Mouse (Mus musculus) midbrain, embryonic 15.5 days (tissue): Measurements from ENCODE around the gene Tdpoz4. TPM values are rescaled to one million over a fixed set of nuclear protein-coding genes. Genes with fewer than 3 reads are reported as not detected.
"Not testable (repeated sequence)": the region's sequence is repeated elsewhere in the genome, so short reads cannot be mapped to it uniquely, and the experiment has no call there.

Experiments used
- ATAC-seq: fragments of 200-750 bp; cut with Nextera tagmentation; replicated peaks from 2 replicates; pipeline ENCODE4 v1.8.0; 2017; ENCODE audit warnings: moderate TSS enrichment
- H3K27ac ChIP-seq: fragments of 300-500 bp; sonication (generic); 2 replicates; pipeline ENCODE4 v1.5.1; 2015; ENCODE audit warnings: mild to moderate bottlenecking, inconsistent platforms
- H3K27me3 ChIP-seq: fragments of 300-500 bp; sonication (generic); replicated peaks from 2 replicates; pipeline ENCODE4 v1.6.1; 2015; ENCODE audit warnings: inconsistent platforms
- H3K36me3 ChIP-seq: fragments of 300-500 bp; sonication (generic); replicated peaks from 2 replicates; pipeline ENCODE4 v1.6.1; 2015; ENCODE audit warnings: inconsistent platforms
- H3K4me1 ChIP-seq: fragments of 300-500 bp; sonication (generic); 2 replicates; pipeline ENCODE4 v1.6.1; 2015; ENCODE audit warnings: inconsistent platforms
- H3K4me2 ChIP-seq: fragments of 300-500 bp; sonication (generic); 2 replicates; pipeline ENCODE4 v1.6.1; 2015; ENCODE audit warnings: inconsistent platforms, mild to moderate bottlenecking, moderate library complexity
- H3K4me3 ChIP-seq: fragments of 300-500 bp; sonication (generic); 2 replicates; pipeline ENCODE4 v1.5.1; 2015; ENCODE audit warnings: mild to moderate bottlenecking, inconsistent platforms
- H3K9ac ChIP-seq: fragments of 300-500 bp; sonication (generic); 2 replicates; pipeline ENCODE4 v1.6.1; 2015; ENCODE audit warnings: mild to moderate bottlenecking, inconsistent platforms
- H3K9me3 ChIP-seq: fragments of 300-500 bp; sonication (generic); 2 replicates; pipeline ENCODE4 v1.6.1; 2016; ENCODE audit warnings: inconsistent platforms
- whole genome bisulfite sequencing: fragments of 180-500 bp; shearing (Covaris S2); methylation state at CpG from one replicate; pipeline ENCODE4 v1.1.7; 2015; ENCODE audit warnings: mixed read lengths; 5-methylcytosine and 5-hydroxymethylcytosine counted together
- polyA plus RNA-seq: library from polyadenylated mRNA; unstranded; fragments of >200 nt; fragmentation: Nextera tagmentation; extraction: Ambion mirVana; gene quantifications from 2 replicates; pipeline ENCODE4 v1.2.1, GENCODE M21; 2015

Tdpoz4 gene
- not detected in 2 replicates for polyA plus RNA-seq

GRCm38 (mm10) chr3:93796098-93796497 is at the start of gene Tdpoz4:
Gene Tdpoz4 (plus strand): TSS chr3:93796398.
- ATAC-seq, H3K4me1 ChIP-seq, H3K4me3 ChIP-seq, H3K9me3 ChIP-seq, H3K27ac ChIP-seq, H3K9ac ChIP-seq, H3K36me3 ChIP-seq, H3K27me3 ChIP-seq, H3K4me2 ChIP-seq: not testable (repeated sequence)

- not testable (repeated sequence) for H3K4me1 ChIP-seq, H3K27me3 ChIP-seq, H3K9ac ChIP-seq, H3K9me3 ChIP-seq, ATAC-seq, H3K4me3 ChIP-seq, H3K27ac ChIP-seq, H3K4me2 ChIP-seq, H3K36me3 ChIP-seq
- WGBS: 89% methylated on average over 18 of the region's 18 CpGs
These were observed 42.2 kb upstream of the Tdpoz4 start for GRCm38 (mm10) chr3:93754022-93754421.

GRCm38 (mm10) chr3:93772700-93773099 is 23.5 kb upstream of the Tdpoz4 start, which contains the start of gene Gm5773:
Gene Gm5773 (plus strand): TSS chr3:93773000.
- not testable (repeated sequence) for H3K9ac ChIP-seq, H3K4me1 ChIP-seq, ATAC-seq, H3K36me3 ChIP-seq, H3K4me2 ChIP-seq, H3K9me3 ChIP-seq, H3K27me3 ChIP-seq, H3K4me3 ChIP-seq, H3K27ac ChIP-seq
- WGBS: 100% methylated on average over 1 of the region's 1 CpGs

GRCm38 (mm10) chr3:93813341-93813740 is 17.1 kb downstream of the Tdpoz4 start:
- H3K4me1 ChIP-seq, H3K4me2 ChIP-seq, H3K9me3 ChIP-seq, H3K27ac ChIP-seq, H3K36me3 ChIP-seq, H3K4me3 ChIP-seq, ATAC-seq, H3K27me3 ChIP-seq, H3K9ac ChIP-seq: not testable (repeated sequence)

- not testable (repeated sequence) for H3K36me3 ChIP-seq, H3K27me3 ChIP-seq, H3K27ac ChIP-seq, H3K4me1 ChIP-seq, H3K4me3 ChIP-seq, H3K9me3 ChIP-seq, ATAC-seq, H3K9ac ChIP-seq, H3K4me2 ChIP-seq
- 88% methylated on average over 1 of the region's 1 CpGs for WGBS
These were observed 29.5 kb downstream of the Tdpoz4 start, which contains the start of gene Tdpoz3 for GRCm38 (mm10) chr3:93825720-93826119. Gene Tdpoz3 (plus strand): TSS chr3:93826020.

Other genes starting within 250 kb of the Tdpoz4 start
- gene S100a10, start 241.3 kb upstream of the Tdpoz4 start, polyA plus RNA-seq: 90.5 and 102 TPM in 2 replicates
- not detected in 2 replicates for gene Tdpoz2, start 143.7 kb upstream of the Tdpoz4 start, polyA plus RNA-seq
- not detected in 2 replicates for gene Tdpoz1, start 120.1 kb upstream of the Tdpoz4 start, polyA plus RNA-seq
- not detected in 2 replicates for gene Gm37596, start 103.3 kb upstream of the Tdpoz4 start, polyA plus RNA-seq
- gene Gm5773, start 23.4 kb upstream of the Tdpoz4 start, polyA plus RNA-seq: not detected in 2 replicates
- gene Tdpoz3, start 29.6 kb downstream of the Tdpoz4 start, polyA plus RNA-seq: not detected in 2 replicates
- gene Gm9117, start 147.1 kb downstream of the Tdpoz4 start, polyA plus RNA-seq: not detected in 2 replicates
- not detected in 2 replicates for gene Tdpoz5, start 164.9 kb downstream of the Tdpoz4 start, polyA plus RNA-seq